Mouse (Mus musculus) kidney, adult 18-20 months (tissue): ENCODE data around the gene Oca2.

ENCODE experiments used
- DNase-seq: peaks from one replicate; pipeline ENCODE4 v3.0.0; 2021

Gene Oca2

DNA sequence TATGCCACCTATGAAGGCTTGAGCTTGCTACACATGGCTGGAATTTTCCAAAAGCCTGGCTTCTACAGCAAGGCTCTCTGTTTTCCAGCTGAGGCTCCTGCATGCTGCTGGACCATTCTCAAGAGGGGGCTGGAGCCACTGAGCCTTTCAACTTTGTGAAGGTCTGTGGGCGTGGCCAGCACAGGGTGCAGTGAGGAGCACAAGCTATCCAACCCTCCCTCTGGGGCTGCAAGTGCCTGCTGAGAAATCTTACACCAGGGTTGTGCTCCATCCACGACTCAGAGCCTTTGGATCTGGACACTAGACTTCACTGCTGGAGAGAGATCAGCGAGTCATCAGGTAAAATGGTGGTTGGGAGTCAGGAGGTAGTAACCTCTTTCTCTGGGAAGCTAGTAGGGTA is at the start of gene Oca2:
Gene Oca2 (plus strand): TSS at position 218 of the 400 bp plus-strand sequence.
- DNase-seq, result no peak

DNA sequence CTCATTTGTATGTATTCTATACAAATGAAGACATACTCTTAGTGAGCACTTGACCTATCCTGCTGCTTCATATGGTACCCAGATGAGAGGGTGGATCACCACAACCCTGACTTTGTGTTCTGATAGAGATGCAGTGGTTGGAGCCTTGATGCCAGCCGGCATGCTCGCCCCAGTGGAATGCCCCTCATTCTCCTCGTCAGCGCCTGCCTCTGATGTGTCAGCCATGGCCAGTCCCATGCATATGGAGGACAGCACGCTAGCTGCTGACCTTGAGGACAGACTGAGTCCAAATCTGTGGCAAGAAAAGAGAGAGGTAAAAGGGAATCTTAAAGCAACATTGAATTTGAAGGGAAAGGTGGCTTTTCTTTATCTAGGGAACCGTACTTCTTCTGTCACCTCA is 48.5 kb upstream of the Oca2 start:
- no peak for DNase-seq

DNA sequence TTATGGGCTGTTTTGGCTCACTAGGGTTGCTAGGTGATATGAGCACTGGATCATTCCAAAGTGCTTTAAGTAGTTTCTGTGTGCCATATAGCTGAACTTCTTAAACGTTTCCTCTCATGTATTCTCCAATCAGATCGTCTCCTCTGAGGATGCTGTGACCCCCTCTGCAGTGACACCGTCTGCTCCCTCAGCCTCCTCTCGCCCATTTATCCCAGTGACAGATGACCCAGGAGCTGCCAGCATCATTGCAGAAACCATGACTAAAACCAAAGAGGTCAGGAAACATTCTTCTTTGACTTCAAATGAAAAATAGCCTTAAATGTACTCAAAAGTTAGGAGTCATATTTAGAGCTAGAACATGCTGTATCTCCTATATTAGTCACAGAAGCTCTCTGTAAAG is 47.9 kb upstream of the Oca2 start:
- no peak for DNase-seq

DNA sequence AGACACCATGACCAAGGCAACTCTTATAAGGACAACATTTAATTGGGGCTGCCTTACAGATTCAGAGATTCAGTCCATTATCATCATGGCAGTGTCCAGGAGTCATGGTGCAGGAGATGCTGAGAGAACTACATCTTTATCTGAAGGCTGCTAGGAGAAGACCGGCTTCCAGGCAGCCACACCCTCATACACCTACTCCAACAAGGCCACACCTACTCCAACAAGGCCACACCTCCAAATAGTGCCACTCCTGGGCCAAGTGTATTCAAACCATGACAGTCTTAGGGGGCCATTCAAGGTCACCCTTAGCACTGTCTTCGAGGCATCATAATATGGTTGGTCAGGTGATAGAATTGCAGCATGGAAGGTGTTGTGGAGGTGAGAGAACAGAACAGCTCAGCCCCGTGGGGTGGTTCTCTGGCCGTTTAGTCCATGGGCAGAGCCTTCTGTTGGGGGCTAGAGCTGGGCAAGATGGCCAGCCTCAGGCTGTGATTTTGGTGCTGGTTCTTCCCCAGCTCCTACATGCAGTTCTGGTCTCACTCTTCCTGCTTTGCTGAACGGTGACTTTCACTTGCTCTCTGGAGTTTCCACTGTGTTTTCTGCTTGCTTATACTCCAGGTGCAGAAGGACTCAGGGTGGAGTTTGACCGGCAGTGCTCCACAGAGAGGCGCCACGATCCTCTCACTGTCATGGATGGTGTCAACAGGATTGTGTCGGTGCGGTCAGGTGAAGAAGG is 37.9 kb upstream of the Oca2 start:
- no peak for DNase-seq

DNA sequence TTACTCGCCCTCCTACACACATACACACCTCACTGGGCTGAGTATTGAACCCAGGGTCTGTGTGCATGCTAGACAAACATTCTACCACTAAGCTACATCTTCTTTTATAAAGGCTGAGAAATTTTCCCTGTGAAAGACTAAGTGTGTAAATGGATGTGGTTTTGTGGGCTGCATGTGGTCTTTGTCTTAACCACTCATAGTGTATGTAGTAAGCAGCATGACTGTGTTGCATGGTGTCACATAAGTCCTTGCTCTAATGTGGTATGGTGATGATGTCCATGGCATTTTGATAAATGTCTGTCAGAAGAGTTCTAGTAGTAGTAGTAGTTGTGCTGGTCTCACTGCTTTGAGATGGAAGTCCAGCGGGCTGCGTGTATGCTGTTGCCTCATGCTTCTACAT is 36.7 kb upstream of the Oca2 start:
- DNase-seq, result no peak

DNA sequence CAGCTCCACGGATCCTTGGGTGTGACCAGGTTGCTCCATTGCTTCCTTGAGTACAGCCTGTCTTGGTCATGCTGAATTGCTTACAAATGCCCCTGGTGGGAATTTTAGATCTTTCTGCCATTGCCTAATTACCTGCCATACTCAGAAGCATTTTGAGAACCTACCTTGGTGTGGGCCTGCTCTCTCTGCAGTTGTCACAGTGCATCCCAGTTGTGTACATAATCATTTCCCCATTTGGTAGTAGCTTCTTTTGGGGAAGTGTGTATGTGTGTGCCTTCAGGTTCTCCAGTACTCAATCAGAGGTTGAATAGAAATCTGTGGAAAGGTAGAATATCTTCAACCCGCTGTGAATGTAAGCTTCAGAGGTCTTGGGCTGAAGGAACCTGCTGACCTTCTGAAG is 36.3 kb upstream of the Oca2 start:
- no peak for DNase-seq

DNA sequence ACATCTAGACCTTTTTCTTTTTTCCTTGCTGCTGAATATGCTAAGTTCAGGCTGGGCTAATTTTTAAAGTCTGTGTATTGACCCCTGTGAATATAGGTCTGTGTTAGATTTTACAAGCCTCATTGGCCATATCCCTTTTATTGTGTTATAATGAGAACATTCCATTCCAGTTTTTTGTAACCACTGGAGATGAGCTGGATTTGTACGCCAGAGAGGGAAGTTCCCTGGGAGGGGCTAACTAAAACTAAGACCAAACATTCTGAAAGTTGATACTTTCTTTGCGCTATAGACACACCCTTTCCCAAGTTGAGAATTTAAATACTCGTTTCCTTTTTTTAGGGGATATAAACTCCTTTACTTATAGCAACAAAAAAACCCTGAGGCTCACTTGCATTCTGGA is 34.7 kb upstream of the Oca2 start:
- no peak for DNase-seq

DNA sequence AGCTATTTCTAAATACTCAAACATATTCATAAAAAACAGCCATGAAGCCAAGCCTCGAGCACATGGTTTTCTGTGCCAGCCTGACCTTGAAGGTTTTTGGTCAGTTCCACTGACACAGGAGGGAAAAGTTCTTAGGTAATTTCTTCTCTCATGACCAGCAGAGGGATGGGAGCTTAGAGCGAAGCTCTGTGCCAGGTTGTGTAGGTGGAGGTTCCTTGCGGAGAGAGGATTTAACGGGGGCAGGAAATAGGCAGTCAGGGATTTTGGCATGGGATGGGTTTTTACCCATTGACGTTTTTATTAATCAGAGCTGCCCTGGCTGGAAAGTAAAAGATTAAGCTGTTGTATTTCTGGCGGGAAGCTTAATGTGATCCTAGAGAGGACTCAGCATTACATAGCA is 18.7 kb upstream of the Oca2 start:
- DNase-seq, result no peak

DNA sequence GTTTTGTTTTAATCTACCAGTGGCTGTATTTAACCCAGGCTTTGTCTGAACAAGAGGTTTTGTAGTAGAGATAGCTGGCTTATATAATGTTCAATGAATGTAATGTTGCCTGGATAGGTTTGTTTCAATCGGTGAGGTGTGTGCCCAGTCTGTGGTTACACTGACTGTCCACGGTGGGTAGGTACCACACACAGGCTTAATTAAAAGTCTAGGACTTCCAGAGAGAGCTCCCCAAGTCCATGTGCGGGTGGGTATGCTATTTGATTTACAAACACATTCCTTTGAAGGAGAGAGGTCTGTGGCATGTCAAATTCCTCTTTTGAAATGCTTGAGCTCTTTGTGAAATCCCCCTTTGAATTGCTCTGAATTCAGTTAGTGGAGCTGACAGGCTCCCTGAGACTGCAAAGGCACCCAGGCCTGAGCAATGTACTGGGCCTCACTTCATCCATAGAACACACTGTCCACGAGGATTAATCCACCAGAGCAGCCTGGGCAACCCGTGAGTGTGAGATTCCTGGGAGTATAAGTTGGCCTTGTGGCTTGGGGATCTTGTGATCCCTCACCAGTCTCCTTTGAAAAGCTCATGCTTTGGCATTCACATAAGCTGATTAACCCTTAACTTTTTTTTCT is 3.7 kb upstream of the Oca2 start:
- no peak for DNase-seq

DNA sequence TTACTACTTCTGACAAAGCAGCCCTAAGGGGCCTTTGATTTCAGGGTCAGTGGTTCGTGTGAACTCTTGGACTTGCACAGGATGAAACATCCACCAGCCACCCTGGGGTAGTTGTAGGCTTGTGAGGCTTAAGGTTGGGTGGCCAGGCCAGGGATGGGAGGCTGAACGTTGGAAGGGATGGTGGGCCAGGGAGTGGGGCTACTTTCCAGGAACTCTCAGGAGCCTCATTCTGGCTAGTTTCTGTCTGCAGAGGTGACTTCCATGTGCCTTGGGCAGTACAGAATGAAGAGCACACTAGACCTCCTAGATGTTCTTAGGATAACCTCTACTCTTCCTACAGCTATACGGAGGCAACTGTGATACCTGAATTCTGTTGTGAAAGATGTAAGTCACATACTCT is 2.9 kb upstream of the Oca2 start:
- no peak for DNase-seq

DNA sequence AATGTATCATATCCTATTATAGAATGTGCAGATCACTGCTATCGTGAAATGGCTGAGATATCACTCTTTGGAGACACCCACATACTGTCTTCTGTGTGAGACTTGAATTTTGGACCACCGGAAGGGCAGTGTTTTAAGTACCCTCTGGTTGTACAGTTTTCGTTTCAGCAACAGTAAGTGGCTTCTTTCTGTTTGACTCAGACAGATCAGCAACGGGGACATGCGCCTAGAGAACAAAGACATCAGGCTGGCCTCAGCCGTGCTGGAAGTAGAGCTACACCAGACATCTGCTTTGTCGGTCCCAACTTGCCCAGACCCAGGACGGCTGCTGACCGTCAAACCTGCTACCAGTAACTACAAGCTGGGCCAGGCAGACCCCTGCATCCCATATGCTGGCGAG is 15.0 kb downstream of the Oca2 start:
- DNase-seq, result no peak

DNA sequence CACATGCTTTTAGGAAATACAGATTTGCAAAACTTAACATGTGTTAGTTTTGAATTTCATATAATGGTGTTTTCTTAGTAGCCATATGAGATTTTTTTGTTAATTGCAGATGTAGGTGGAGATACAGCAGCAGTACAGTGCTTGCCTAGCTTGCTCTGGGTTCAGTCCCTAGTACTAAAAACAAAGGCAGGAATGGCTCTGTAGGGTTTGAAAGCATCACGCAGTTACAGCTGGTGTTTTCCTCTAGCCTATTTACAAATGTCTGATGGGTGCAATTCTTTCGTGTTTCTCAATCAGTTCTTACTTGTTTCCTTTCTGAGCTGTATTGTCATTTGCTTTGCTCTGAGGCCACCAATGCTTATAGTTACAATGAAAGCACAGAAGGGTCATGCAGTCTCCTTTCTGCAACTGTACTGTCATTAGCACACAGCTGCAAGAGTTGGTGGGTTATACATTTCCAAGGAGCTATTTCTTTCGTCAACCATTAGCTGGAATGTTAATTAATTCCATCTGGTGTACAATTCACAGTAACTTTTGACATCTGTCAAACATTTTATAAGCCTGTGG is 18.4 kb downstream of the Oca2 start:
- DNase-seq, result no peak

DNA sequence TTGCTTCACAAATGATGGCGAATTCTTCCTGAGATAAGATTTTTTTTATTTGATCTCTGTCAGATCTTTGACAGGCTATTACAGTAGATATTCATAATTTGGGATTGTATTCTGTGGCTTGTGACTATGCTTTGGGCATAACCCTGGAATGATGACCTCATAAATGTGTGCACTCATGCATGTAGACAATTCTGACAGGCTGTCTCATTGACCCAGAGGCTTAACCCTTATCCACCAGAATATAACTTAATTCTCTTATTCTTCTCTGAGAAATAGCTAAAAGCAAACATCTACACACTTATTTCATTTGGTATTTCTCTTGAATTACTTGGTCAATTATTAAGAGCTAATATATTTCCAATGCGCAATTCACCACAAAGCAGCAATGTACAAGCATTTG is 37.9 kb downstream of the Oca2 start:
- DNase-seq, result no peak

DNA sequence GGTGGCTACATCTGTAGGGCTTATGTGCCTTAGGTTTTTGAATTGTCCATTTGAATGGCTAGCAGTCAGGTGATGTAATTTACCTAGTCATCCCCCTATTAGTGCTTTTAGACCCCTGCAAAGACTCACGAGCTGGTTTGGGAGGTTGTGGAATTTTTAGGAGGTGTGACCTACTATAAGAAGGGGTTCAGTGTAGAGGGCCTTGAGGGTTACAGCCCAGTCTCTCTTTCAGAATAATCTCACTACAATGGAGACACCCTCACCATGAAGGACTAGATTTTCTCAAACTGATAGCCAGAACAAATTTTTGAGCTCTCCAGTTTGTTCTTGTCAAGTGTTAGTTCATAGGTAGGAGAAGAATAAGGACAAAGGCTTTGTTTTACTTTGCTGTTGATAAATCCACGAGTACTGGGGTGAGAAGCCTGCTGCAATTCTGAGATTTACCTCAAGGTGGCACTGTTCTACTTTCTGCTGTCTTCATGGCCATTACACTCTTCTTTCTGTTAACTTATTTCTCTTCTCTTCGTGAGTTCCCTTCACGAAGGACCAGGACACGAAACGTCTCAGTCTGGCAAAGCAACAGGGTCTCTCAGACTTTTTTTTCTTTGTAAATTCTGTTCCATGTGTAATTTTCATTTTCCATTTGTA is 52.0 kb downstream of the Oca2 start:
- peak; percentile 30 for DNase-seq

DNA sequence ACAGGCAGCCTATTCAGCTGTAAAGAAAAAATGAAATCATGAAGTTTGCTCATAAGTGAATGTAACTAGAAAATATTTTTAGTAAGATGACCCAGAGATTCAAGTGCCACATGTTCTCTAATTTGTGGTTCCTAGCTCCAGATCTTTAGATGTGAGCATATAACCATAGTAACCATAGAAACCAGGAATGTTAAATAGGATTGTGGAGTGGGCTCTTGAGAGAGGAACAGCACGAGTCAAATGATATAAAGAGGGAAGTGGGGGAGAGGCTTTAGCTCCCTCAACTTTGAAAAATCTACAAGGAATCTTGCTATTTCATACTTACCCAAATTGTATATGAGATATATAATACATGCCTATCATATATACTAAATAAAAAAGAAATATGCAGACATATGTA is 64.8 kb downstream of the Oca2 start:
- DNase-seq, result no peak

DNA sequence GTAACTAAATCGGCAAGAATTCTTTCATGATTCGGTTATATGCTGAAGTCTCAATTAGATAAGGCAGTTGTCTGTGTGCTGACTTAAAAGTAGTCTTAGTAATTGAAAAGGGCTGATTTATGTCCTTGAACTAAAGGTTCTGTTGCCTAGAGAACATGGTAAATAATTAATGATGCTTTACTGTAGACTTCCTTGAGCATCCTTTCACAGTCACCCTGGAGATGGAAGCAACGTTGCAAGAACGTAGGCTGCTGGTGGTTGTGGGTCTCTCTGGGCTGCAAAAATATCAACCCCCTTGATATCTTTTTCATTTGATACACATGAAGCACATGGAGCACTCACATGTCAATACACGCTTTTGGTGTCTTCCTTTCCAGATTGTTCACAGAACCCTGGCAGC is 74.8 kb downstream of the Oca2 start:
- no peak for DNase-seq

DNA sequence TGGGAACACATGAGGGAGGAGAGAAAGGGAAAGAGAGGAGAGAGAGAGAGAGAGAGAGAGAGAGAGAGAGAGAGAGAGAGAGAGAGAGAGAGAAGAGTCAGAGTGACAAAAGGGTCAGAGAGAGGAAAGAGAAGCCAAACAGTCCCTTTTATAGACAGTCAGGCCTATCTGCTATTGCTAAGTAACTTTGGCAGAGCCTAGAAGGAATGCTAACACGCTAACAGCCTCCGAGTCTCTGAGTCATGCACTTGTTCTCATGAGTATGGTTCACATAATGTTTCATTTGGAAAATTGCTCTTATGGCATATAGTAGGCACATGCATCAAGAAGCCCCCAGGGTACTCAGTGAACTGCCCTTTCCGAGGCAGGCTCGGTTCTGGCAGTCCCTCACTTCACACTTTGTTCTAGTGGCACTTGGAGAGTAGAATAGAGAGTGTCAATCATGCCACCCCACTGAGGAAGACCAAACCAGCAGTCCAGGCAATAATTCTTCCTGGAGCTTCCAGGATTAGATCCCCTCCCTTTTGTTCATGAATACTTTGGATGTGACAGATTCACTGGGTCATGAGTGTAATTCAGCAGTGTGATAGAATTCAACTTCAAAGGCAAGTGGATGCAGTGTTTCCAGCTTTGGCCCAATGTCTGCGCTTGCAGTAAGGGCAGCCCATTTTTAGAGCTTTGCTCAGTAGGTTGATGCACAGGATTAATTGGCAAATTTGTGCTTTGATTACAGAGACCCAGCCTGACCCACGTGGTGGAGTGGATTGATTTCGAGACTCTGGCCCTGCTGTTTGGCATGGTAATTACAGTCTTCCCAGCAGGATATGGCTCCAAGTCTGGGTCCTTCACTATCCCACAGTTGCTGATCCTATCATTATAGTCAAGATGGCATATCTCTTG is 76.3 kb downstream of the Oca2 start:
- no peak for DNase-seq

DNA sequence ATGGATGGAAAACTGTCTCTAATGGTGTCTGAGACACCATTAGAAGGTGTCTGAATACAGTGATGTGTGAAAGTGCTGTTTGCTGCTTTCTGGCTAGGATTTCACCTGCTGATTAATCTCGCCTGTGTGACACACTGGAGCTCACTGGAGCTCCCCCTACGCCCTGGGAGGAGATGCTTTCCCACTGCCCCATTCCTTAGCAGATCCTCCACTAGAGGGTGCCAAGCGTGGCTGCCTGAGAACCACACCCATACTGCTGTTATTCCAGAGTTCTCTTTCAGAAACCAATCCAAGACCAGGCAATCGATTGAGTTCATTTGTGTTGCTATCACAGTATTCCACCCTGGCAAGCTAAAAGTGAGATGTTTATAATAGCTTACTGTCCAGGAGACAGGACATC is 88.2 kb downstream of the Oca2 start:
- no peak for DNase-seq

DNA sequence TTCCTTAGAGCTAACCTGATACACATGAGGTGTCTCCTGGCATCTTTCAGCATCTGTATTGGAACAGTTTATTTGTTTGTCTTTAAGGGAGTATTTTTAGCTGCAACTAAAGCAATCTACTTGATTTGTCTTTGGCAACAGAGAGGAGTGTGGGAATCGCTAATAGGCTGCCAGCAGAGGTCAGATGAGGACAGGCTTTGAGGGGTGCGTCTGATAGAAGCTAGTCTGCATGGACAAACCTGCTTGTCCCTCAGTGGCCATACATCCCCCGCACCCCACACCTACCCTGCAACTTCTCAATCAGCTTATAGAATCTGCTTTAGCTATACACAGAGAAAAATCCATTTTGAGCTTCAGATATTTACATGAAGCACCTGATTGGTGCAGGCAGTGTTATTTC is 109.0 kb downstream of the Oca2 start:
- no peak for DNase-seq

DNA sequence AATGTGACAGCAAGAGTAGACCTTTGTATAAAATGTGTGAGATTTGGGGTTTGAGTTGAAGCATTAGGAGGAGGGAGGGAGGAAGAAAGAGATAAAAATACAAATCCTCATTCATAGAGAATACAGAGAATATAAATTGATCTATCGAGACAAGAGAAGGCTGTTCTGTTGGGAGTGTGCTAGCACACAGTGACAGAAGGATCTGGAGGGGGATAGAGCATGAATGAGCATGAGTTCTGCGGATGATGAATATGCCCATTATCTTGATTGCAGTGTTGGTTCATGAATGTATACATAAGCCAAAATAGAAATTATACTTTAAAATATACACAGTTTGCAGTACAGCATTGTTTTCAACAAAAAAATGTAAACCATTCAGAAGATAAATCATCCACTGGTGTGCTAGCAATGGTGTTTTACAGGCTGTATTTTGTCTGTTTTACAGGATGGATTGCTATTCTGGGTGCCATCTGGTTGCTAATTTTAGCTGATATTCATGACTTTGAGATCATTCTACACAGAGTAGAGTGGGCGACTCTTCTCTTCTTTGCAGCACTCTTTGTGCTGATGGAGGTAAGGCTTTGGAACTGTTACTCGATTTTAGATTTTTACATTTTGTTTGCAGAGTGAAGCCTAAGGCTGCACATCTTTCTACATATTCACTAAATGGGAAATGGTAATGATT is 117.2 kb downstream of the Oca2 start:
- DNase-seq, result no peak

DNA sequence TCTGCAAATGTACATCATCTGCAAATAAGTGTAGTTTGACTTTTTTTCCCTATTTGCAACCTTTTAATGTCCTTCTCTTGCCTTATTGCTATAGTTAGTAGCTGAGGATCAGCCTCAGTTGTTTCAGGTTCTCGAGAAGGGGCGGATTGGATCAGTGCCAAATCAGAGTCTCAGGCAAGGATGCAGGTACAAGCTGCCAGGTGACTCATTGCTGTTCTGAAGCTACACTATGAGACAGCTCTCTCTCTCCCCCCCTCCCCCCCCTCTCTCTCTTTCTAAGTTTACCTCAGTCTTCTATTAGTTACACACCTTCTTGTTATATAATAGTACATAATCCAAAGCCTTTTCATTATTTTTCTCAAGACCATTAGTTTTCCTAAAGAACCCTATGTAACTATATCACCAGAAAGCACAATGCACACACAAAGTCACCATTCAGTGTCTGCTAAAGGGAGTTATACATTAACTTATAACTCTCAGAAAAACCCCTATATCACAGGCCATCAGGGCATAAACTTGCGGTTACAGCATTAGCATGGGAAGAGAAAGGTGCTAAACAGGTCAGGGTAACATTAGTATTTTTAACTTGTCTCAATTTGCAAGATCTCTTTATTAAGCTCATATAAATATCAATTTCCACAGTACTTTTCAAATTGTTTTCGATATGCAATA is 142.3 kb downstream of the Oca2 start:
- DNase-seq, result no peak

DNA sequence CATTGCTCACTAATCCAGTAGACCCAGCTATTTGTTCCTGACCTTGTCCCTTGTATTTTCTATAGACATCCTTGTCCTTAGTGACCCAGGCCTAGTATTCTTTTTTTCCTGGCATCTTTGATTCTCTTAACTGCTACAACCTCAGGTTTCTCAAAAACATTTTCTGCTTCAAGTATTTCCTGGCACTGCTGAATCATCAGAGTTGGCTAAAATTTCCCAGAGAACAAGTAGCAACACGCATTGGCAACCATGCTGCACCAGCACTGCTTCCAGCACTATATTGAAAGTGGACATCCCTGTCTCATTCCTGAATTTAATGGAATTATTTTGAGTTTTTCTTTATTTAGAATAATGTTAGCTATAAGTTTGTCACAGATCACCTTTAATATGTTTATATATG is 143.1 kb downstream of the Oca2 start:
- DNase-seq, result no peak
